Mouse (Mus musculus) CD8-positive naive resting alpha-beta T cell, adult 2 months (primary cell): Measurements from ENCODE around the gene Stxbp5.

Source experiments
- DNase-seq, 2 experiments: peaks; one replicate each; pipeline ENCODE4 v3.0.0; 2022; ENCODE audit warnings: low read depth in 2 of 2, low spot score in 2 of 2

The Stxbp5 gene

DNA sequence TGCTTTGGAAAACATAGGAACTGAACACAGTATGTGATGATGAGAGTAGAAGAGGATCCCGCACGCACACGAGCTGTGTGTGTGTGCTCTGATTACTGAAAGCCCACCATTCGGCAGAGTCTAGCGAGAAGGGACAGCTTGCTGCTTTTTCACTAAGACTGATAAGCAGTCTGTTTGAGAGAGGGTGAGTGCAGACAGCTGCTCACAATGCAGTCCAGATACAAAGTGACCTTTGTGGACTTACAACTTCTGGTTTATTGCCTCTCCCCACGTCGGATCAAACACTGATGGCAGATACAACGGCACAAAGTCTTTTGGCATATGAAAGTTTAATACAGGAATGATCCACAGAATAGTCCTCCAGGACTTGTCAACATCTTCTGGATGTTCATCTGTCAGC is 140.6 kb downstream of the Stxbp5 start:
- DNase-seq = no peak

DNA sequence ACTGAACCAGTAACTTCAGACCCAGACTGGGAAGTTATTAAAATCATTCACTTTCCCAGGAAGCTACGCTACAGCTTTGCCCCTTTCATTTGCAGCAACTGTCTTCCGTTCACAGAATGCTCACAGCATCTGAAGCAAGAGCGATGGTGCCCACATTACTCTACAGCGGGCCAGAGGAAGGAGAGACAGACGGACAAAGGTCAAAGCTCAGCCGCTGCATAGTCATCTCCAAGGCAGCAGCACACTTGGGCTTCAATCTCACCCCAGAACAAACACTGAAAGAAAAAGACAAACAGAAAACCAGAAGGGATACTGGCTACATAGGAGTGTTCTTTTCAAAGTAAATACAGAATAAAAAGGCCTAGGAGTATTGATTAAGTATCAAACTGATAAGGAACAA is 144.3 kb downstream of the Stxbp5 start:
- DNase-seq = no peak

DNA sequence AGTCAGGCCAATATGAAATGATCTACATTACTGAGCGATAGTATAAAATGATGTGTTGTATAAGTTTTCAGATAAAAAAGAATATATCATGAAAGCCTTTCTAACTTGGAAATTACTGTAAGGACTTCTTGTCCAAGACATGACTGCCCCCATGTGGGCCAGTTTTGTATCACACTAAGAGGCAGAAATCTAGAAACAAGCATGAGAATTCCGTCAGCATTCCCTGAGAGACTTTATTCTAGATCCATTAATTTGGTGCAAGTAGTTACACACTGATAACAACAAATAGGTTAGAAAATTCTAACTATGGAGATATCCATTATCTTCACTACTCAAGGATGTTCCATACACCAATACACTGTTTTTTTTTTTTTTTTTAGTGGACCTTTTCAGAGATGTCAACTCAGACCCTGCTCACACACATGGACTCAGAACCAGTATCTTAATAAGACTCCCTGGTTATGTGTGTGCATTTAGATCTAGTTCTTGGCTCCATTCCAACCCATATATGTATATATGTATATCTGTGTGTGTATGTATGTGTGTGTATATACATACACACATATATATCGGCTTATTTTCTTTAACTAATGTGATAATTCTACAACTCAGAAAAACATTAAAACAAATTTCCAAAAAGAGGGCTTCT is 145.9 kb downstream of the Stxbp5 start:
- no peak for DNase-seq

DNA sequence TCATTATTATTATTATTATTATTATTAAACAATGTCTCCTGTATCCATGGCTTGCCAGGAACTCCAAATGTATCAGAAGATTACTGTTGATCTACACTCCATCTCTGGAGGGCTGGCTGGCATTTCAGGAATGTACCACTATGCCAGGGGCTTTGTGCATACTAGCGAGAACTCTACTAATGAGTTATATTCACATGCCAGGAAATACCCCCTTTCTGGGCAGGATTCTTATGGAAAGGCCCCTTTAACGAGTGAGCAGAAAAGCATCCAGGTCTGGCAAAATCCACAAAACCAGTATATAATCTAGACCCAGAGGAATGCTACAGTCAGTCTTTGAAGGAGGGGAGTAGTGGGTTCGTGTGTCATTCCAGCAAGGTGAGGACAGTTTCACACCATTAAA is 167.0 kb downstream of the Stxbp5 start:
- no peak for DNase-seq

DNA sequence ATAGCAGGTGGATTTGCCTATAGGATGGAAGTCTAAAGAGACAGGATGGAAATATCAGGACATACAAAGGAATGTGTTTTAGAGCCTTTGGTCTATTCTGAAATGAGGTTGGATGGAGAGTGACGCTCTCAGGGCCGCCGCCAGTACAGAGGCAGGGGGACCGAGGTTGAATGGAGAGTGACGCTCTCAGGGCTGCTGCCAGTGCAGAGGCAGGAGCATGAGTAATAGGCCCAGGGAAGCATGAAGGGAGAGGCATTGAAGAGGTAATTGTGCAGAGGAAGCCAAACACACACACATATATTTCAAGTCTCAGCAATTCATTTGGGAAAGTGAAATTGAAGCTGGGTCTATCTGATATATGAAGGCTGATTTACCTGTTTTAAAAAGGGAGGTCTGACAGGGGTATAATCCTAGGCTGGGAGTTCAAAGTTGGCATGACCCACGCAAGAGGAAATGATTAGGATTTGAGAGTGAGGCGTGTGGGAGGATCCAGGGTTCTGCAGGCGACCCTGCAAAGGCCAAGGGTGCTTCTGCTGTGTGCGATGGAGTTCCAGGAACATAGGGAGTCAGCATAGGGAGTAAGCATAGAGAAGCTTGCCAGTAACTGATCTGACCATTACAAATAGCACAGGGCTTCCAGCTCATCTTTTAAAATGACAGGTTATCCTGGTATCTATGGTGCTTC is 168.7 kb downstream of the Stxbp5 start:
- no peak for DNase-seq

DNA sequence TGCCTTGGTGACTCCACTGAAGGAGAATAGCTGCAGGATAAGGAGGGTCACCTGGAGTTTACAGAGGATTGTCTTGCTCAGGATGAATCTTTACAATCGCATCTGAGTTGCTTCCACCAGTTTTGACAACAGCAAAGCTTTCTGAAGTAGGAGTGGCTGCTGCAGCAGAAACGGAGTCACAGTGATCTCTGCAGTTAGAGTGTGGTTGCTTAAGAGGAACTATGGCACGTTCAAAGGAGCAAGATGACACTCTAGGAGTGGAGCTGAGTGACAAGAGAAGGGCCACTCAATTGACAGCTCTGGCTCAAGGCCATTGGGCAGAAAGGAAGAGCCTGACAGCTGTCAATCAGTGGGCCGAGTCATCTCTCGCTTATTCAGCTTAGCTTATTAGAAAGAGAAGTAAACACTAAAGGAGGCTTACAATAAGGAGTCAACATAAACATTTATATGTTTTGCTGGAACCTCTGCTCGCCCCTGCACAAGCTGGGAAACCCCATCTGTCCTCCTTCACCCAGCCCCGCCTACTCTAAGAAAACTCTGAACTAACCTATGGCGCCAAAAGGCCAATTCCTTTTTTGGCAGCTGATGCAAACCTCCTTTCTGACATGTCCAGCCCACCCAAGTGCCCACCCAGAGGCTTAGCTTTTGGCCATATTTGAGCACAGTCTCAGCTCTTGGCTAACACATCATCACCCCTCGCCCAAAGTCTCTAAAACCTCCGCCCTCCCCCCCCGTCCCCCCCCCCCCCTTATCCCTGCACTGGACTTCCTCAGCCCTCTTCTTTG is 178.2 kb downstream of the Stxbp5 start:
- DNase-seq = no peak

DNA sequence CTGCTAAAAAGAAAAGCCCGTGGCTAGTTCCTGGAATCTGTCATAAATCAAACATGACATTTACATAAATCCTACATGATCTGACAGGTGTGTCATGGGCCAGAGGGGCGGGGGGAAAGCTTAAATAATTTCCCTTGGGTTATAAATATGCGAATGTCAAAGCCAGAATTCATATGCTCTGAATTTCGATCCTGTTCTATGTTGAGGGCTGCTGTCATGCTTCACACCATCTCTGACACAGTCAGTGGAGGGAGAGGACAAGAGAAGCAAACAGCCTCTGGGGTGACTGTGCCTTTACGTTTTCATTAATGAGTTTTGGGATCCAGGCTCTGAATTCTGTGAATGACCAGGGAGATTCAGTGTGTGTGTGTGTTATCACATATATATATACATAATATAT is 180.9 kb downstream of the Stxbp5 start:
- no peak for DNase-seq

DNA sequence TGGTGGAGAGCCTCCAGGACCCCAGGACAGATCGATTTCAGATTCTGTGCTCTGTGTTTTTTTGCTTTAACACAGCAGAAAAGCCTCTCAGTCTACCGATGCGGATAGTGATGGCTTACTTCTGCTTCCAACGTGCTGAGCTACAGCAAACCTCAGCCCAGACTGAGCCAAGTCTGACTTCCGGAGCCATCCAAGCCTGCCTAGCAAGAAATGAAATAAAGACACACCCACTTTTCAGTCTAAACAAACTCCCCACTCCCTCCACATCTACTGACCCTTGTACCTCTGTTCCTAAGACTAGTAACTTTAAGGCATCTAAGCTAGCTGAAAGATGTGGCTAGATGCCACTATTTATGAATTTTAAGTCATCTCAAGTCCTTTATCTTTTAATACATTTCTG is 182.8 kb downstream of the Stxbp5 start:
- DNase-seq = no peak
